Mouse (Mus musculus) lung, postnatal 0 days (tissue): ENCODE measurements at regions not wholly inside any gene's neighbourhood (a gene's known extent, or its start where the extent isn't known, plus 50 kb on each side); places are given as distances from the start of the nearest gene placed in this dataset.

Experiments used
- ATAC-seq: fragments of 200-750 bp; cut with Nextera tagmentation; 2 replicates; pipeline ENCODE4 v1.8.0; 2017; ENCODE audit warnings: moderate library complexity
- DNase-seq: peaks from one replicate; pipeline ENCODE4 v3.0.0-alpha.2; 2016; ENCODE audit warnings: low spot score
- H3K27ac ChIP-seq: fragments of 300-500 bp; sonication (generic); 2 replicates; pipeline ENCODE4 v1.5.1; 2014; ENCODE audit warnings: antibody characterized with exemption, mild to moderate bottlenecking, low read length, mixed read lengths
- H3K27me3 ChIP-seq: fragments of 300-500 bp; sonication (generic); replicated peaks from 2 replicates; pipeline ENCODE4 v1.6.1; 2014; ENCODE audit warnings: low read length, mixed read lengths; ENCODE audit not compliant: insufficient read depth
- H3K36me3 ChIP-seq: fragments of 300-500 bp; sonication (generic); 2 replicates; pipeline ENCODE4 v1.6.1; 2014; ENCODE audit warnings: low read length, mixed read lengths; ENCODE audit not compliant: insufficient read depth
- H3K4me1 ChIP-seq: fragments of 300-500 bp; sonication (generic); 2 replicates; pipeline ENCODE4 v1.6.1; 2014; ENCODE audit warnings: antibody characterized with exemption, low read depth, low read length, mixed read lengths; ENCODE audit not compliant: insufficient read depth
- H3K4me2 ChIP-seq: fragments of 300-500 bp; sonication (generic); replicated peaks from 2 replicates; pipeline ENCODE4 v1.6.1; 2014; ENCODE audit warnings: low read depth, mild to moderate bottlenecking, low read length, moderate library complexity, mixed read lengths
- H3K4me3 ChIP-seq: fragments of 300-500 bp; sonication (generic); 2 replicates; pipeline ENCODE4 v1.5.1; 2014; ENCODE audit warnings: low read depth, low read length
- H3K9ac ChIP-seq: fragments of 300-500 bp; sonication (generic); replicated peaks from 2 replicates; pipeline ENCODE4 v1.6.1; 2014; ENCODE audit warnings: low read depth, mild to moderate bottlenecking
- H3K9me3 ChIP-seq: fragments of 300-500 bp; sonication (generic); 2 replicates; pipeline ENCODE4 v1.6.1; 2016; ENCODE audit warnings: low read length, mixed read lengths
- CTCF ChIP-seq: IDR thresholded peaks from 2 replicates; pipeline ENCODE4 v1.5.1; 2016; ENCODE audit warnings: antibody characterized with exemption, mild to moderate bottlenecking
- EP300 ChIP-seq: IDR thresholded peaks from 2 replicates; pipeline ENCODE4 v1.6.1; 2016; ENCODE audit warnings: antibody characterized with exemption, mild to moderate bottlenecking, control low read depth
- WGBS: fragments of 180-500 bp; shearing (Covaris S2); extraction: QIAGEN DNeasy Blood & Tissue Kit; methylation state at CpG from one replicate; pipeline ENCODE4 v1.1.7; 2014; 5-methylcytosine and 5-hydroxymethylcytosine counted together

- ATAC-seq (peak; percentile 48; the same call in 1 of the 2 replicates), DNase-seq (peak; percentile 50)
- no peak overlapping the region for H3K9ac ChIP-seq
- 24% methylated on average over 2 of the region's 2 CpGs for WGBS
- no peaks in the 10 kb centered on the region for H3K9me3 ChIP-seq
- no peaks in the 10 kb centered on the region for H3K4me1 ChIP-seq
- no peak overlapping the region for H3K4me3 ChIP-seq
- TF ChIP-seq CTCF (0 out of 2 replicates have a peak, but pooled peaks have one; percentile 9), EP300 (no peak)
- H3K27ac ChIP-seq = no peak overlapping the region
- H3K4me2 ChIP-seq = no peak overlapping the region
- H3K27me3 ChIP-seq = 0 out of 2 replicates have a peak, but pooled peaks cover 3% of the 10 kb centered on the region
- no peaks in the 10 kb centered on the region for H3K36me3 ChIP-seq
These were observed 108.1 kb upstream of the Ldah start for GRCm38 (mm10) chr12:8099821-8100220.

GRCm38 (mm10) chr12:8101837-8102236 is 106.1 kb upstream of the Ldah start:
- H3K4me1 ChIP-seq = no peaks in the 10 kb centered on the region
- DNase-seq (no peak), ATAC-seq (no peak)
- no peak overlapping the region for H3K4me3 ChIP-seq
- H3K36me3 ChIP-seq = no peaks in the 10 kb centered on the region
- WGBS = 67% methylated on average over 8 of the region's 8 CpGs
- no peak overlapping the region for H3K27ac ChIP-seq
- H3K9ac ChIP-seq = no peak overlapping the region
- H3K27me3 ChIP-seq = 0 out of 2 replicates have a peak, but pooled peaks cover 3% of the 10 kb centered on the region
- H3K4me2 ChIP-seq = no peak overlapping the region
- no peaks in the 10 kb centered on the region for H3K9me3 ChIP-seq
- TF ChIP-seq CTCF (no peak), EP300 (no peak)

GRCm38 (mm10) chr12:8103259-8103658 is 104.6 kb upstream of the Ldah start:
- TF ChIP-seq CTCF (no peak), EP300 (no peak)
- no peaks in the 10 kb centered on the region for H3K9me3 ChIP-seq
- H3K27me3 ChIP-seq = 0 out of 2 replicates have a peak, but pooled peaks cover 3% of the 10 kb centered on the region
- H3K9ac ChIP-seq = no peak overlapping the region
- H3K4me1 ChIP-seq = no peaks in the 10 kb centered on the region
- H3K27ac ChIP-seq = no peak overlapping the region
- WGBS = 85% methylated on average over 9 of the region's 9 CpGs
- no peak for DNase-seq
- H3K4me2 ChIP-seq = no peak overlapping the region
- no peak overlapping the region for H3K4me3 ChIP-seq
- ATAC-seq = no peak
- H3K36me3 ChIP-seq = no peaks in the 10 kb centered on the region

GRCm38 (mm10) chr12:8107137-8107536 is 100.8 kb upstream of the Ldah start:
- no peak overlapping the region for H3K4me3 ChIP-seq
- H3K4me1 ChIP-seq = no peaks in the 10 kb centered on the region; the same call in 1 of the 2 replicates
- H3K27me3 ChIP-seq = 0 out of 2 replicates have a peak, but pooled peaks cover 3% of the 10 kb centered on the region
- no peaks in the 10 kb centered on the region for H3K9me3 ChIP-seq
- TF ChIP-seq EP300 (no peak), CTCF (no peak)
- WGBS = 10% methylated on average over 4 of the region's 4 CpGs
- H3K36me3 ChIP-seq = no peaks in the 10 kb centered on the region
- ATAC-seq = no peak
- no peak overlapping the region for H3K27ac ChIP-seq
- DNase-seq = no peak
- no peak overlapping the region for H3K9ac ChIP-seq
- no peak overlapping the region for H3K4me2 ChIP-seq

- no peak overlapping the region for H3K4me3 ChIP-seq
- DNase-seq (peak; percentile 12), ATAC-seq (no peak)
- no peak overlapping the region for H3K4me2 ChIP-seq
- H3K9me3 ChIP-seq = no peaks in the 10 kb centered on the region
- no peaks in the 10 kb centered on the region; the same call in 1 of the 2 replicates for H3K4me1 ChIP-seq
- 53% methylated on average over 5 of the region's 5 CpGs for WGBS
- H3K36me3 ChIP-seq = no peaks in the 10 kb centered on the region
- TF ChIP-seq EP300 = no peak
- no peak for TF ChIP-seq CTCF
- no peak overlapping the region for H3K27ac ChIP-seq
- no peak overlapping the region for H3K9ac ChIP-seq
- no peaks in the 10 kb centered on the region for H3K27me3 ChIP-seq
These were observed 98.6 kb upstream of the Ldah start for GRCm38 (mm10) chr12:8109203-8109770.

GRCm38 (mm10) chr12:8109876-8110275 is 98.0 kb upstream of the Ldah start:
- Histone ChIP-seq H3K4me1 (no peaks in the 10 kb centered on the region; the same call in 1 of the 2 replicates), H3K27ac (no peak overlapping the region), H3K27me3 (no peaks in the 10 kb centered on the region), H3K4me2 (no peak overlapping the region), H3K9me3 (no peaks in the 10 kb centered on the region), H3K36me3 (no peaks in the 10 kb centered on the region), H3K9ac (no peak overlapping the region), H3K4me3 (no peak overlapping the region)
- DNase-seq (no peak), ATAC-seq (no peak)
- WGBS = 78% methylated on average over 6 of the region's 6 CpGs
- TF ChIP-seq EP300 = no peak
- TF ChIP-seq CTCF = no peak
